Mouse (Mus musculus): ENCODE results near the gene Clpsl2.
"Not testable (repeated sequence)": the region's sequence is repeated elsewhere in the genome, so short reads cannot be mapped to it uniquely, and the experiment has no call there.

The Clpsl2 gene

GRCm38 (mm10) chr17:28521071-28521726 is 28.0 kb upstream of the Clpsl2 start:
- in situ Hi-C loops (cut with MboI, MseI) = loop anchor here (5.0 kb wide), 1 partner anchor 44 kb away; no protein-coding TSS in a partner anchor

GRCm38 (mm10) chr17:28521920-28522319 is 27.3 kb upstream of the Clpsl2 start:
- in situ Hi-C loops (cut with MboI, MseI) = loop anchor here (5.0 kb wide), 1 partner anchor 45 kb away; no protein-coding TSS in a partner anchor

- in situ Hi-C loops (cut with MboI, MseI) = loop anchor here (5.0 kb wide), 1 partner anchor 45 kb away; no protein-coding TSS in a partner anchor
These were observed 26.4 kb upstream of the Clpsl2 start for GRCm38 (mm10) chr17:28522623-28523354.

- in situ Hi-C loops (cut with MboI, MseI) = loop anchor here (5.0 kb wide), 1 partner anchor 46 kb away; no protein-coding TSS in a partner anchor
These were observed 25.7 kb upstream of the Clpsl2 start for GRCm38 (mm10) chr17:28523355-28524008.

- in situ Hi-C loops (cut with MboI, MseI) = loop anchor here (5.0 kb wide), 1 partner anchor 47 kb away; no protein-coding TSS in a partner anchor
These were observed 25.1 kb upstream of the Clpsl2 start for GRCm38 (mm10) chr17:28524009-28524695.

- in situ Hi-C loops (cut with MboI, MseI) = loop anchor here (5.0 kb wide), 1 partner anchor 48 kb away; no protein-coding TSS in a partner anchor
These were observed 24.3 kb upstream of the Clpsl2 start for GRCm38 (mm10) chr17:28524831-28525430.

GRCm38 (mm10) chr17:28527184-28528042 is 21.8 kb upstream of the Clpsl2 start:
- in situ Hi-C loops (cut with MboI, MseI) = no loop called here

- in situ Hi-C loops (cut with MboI, MseI) = no loop called here
These were observed 21.2 kb upstream of the Clpsl2 start for GRCm38 (mm10) chr17:28528043-28528351.

- in situ Hi-C loops (cut with MboI, MseI) = no loop called here
These were observed 20.1 kb upstream of the Clpsl2 start for GRCm38 (mm10) chr17:28529116-28529515.

- in situ Hi-C loops (cut with MboI, MseI) = no loop called here
These were observed 18.7 kb upstream of the Clpsl2 start, which contains the start of gene Armc12 for GRCm38 (mm10) chr17:28530506-28530905. Armc12 (plus strand) TSS chr17:28530806.

- in situ Hi-C loops (cut with MboI, MseI) = no loop called here
These were observed 17.3 kb upstream of the Clpsl2 start for GRCm38 (mm10) chr17:28531946-28532345.

GRCm38 (mm10) chr17:28532557-28532956 is 16.7 kb upstream of the Clpsl2 start:
- in situ Hi-C loops (cut with MboI, MseI) = no loop called here

- in situ Hi-C loops (cut with MboI, MseI) = no loop called here
These were observed 15.9 kb upstream of the Clpsl2 start for GRCm38 (mm10) chr17:28533327-28533726.

GRCm38 (mm10) chr17:28537881-28538280 is 11.3 kb upstream of the Clpsl2 start:
- in situ Hi-C loops (cut with MboI, MseI) = loop anchor here (5.0 kb wide), 2 partner anchors 76 to 151 kb away; no protein-coding TSS in a partner anchor

- in situ Hi-C loops (cut with MboI, MseI) = no loop called here
These were observed 2.3 kb upstream of the Clpsl2 start for GRCm38 (mm10) chr17:28546925-28547324.

GRCm38 (mm10) chr17:28548550-28548949 is 661 bp upstream of the Clpsl2 start:
- in situ Hi-C loops (cut with MboI, MseI) = no loop called here

- in situ Hi-C loops (cut with MboI, MseI) = no loop called here
These were observed 4.0 kb downstream of the Clpsl2 start for GRCm38 (mm10) chr17:28553040-28553793.

- in situ Hi-C loops (cut with MboI, MseI) = not testable (repeated sequence)
These were observed 4.8 kb downstream of the Clpsl2 start for GRCm38 (mm10) chr17:28554021-28554420.

GRCm38 (mm10) chr17:28556635-28557396 is 7.6 kb downstream of the Clpsl2 start:
- in situ Hi-C loops (cut with MboI, MseI) = no loop called here

Measured in T-helper 1 cell (primary cell).